Mouse (Mus musculus) ES-Bruce4 (cell line): Measurements from ENCODE around the gene Abcd3. TPM values are rescaled to one million over a fixed set of nuclear protein-coding genes. Genes with fewer than 3 reads are reported as not detected.

ENCODE experiments used
- H3K27ac ChIP-seq: 2 replicates; pipeline ENCODE4 v1.5.1; 2012; ENCODE audit warnings: low read length, inconsistent platforms; ENCODE audit not compliant: insufficient read depth
- H3K27me3 ChIP-seq: 2 replicates; pipeline ENCODE4 v1.6.1; 2012; ENCODE audit warnings: mild to moderate bottlenecking, low read length, inconsistent platforms; ENCODE audit not compliant: control insufficient read depth, poor library complexity, insufficient read depth, severe bottlenecking
- H3K36me3 ChIP-seq: 2 replicates; pipeline ENCODE4 v1.6.1; 2012; ENCODE audit warnings: inconsistent platforms, mild to moderate bottlenecking, low read length, moderate library complexity; ENCODE audit not compliant: control insufficient read depth, poor library complexity, insufficient read depth, severe bottlenecking
- H3K4me1 ChIP-seq: one replicate; pipeline ENCODE4 v1.8.1; 2011; ENCODE audit warnings: low read length; ENCODE audit not compliant: control insufficient read depth, insufficient read depth
- H3K4me3 ChIP-seq: 2 replicates; pipeline ENCODE4 v1.5.1; 2011; ENCODE audit warnings: low read depth, mild to moderate bottlenecking, low read length
- H3K9ac ChIP-seq: 2 replicates; pipeline ENCODE4 v1.6.1; 2012; ENCODE audit warnings: low read depth, mild to moderate bottlenecking, inconsistent platforms; ENCODE audit not compliant: poor library complexity, severe bottlenecking
- H3K9me3 ChIP-seq: replicated peaks from 2 replicates; pipeline ENCODE4 v1.6.1; 2012; ENCODE audit warnings: mild to moderate bottlenecking, low read length, inconsistent platforms; ENCODE audit not compliant: control insufficient read depth, poor library complexity, insufficient read depth, severe bottlenecking
- CTCF ChIP-seq: IDR thresholded peaks from one replicate; pipeline ENCODE4 v1.8.1; 2011; ENCODE audit warnings: low read depth, low read length
- EP300 ChIP-seq: IDR thresholded peaks from 2 replicates; pipeline ENCODE4 v1.6.1; 2011; ENCODE audit warnings: low read depth, low read length; ENCODE audit not compliant: insufficient read depth
- POLR2A ChIP-seq: IDR thresholded peaks from one replicate; pipeline ENCODE4 v1.8.1; 2011; ENCODE audit warnings: low read length; ENCODE audit not compliant: insufficient read depth
- polyA plus RNA-seq: library from polyadenylated mRNA; stranded (reverse); fragments of >200 nt; gene quantifications from 2 replicates; pipeline ENCODE4 v1.2.4, GENCODE M21; 2011; ENCODE audit warnings: low read depth; ENCODE audit not compliant: missing spikeins, insufficient read depth, insufficient read length

The Abcd3 gene
- polyA plus RNA-seq, 1 experiment, result 33.1 TPM

DNA sequence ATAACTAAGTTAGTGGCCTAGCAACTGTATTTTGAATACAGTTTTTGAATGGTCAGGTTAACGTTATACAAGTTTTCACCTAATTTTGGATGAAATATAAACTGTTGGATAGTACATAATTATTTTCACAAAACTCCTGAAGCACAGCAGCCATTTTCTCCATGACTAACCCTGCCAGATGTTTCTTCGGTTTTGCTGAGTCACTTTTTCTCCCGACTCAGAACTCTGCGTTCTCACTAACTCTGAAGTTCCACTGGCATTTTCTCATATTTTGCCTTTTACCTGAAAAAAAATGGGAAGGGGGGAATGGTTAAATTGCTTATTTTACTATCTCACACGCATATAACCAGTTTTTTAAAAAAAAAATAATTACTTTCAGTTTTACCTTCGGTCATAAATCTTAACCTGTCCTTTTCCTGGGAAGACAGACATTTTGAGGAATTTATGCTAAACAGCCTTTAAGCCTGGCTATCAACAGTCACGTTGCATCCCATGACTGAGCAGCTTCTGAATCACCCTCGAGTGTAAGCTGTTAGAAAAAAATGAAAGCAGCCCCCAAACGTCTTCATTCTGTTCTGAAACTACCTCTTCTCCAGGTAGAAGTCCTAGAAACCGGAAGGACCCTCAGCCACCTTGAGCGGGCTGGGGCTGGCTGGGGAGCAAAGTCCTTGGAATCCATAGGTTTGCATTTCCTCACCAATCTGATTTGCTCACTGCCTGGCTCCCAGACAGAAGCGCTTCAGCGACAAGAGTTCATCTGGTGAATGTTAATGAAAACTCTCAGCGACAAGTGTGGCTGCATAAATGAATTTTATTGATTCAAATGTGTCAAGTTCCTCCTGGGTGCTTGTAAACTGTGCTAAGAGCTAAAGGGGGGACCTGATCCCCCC is 94.1 kb downstream of the Abcd3 start:
- Histone ChIP-seq H3K9ac (no peak overlapping the region), H3K27me3 (no peaks in the 10 kb centered on the region; the same call in 1 of the 2 replicates), H3K27ac (no peak overlapping the region), H3K36me3 (no peaks in the 10 kb centered on the region), H3K4me1 (no peaks in the 10 kb centered on the region), H3K4me3 (no peak overlapping the region), H3K9me3 (no peaks in the 10 kb centered on the region)
- no peak for TF ChIP-seq POLR2A
- TF ChIP-seq EP300, result no peak
- no peak for TF ChIP-seq CTCF

- Histone ChIP-seq H3K9me3 (no peaks in the 10 kb centered on the region), H3K27me3 (no peaks in the 10 kb centered on the region; the same call in 1 of the 2 replicates), H3K4me3 (no peak overlapping the region), H3K4me1 (no peaks in the 10 kb centered on the region), H3K36me3 (no peaks in the 10 kb centered on the region), H3K27ac (no peak overlapping the region), H3K9ac (no peak overlapping the region)
- TF ChIP-seq EP300, result no peak
- TF ChIP-seq CTCF, result no peak
- no peak for TF ChIP-seq POLR2A
These were observed 95.4 kb downstream of the Abcd3 start for GRCm38 (mm10) chr3:121719701-121720100.

- Histone ChIP-seq H3K4me3 (no peak overlapping the region), H3K27me3 (no peaks in the 10 kb centered on the region; the same call in 1 of the 2 replicates), H3K4me1 (no peaks in the 10 kb centered on the region), H3K9me3 (no peaks in the 10 kb centered on the region), H3K36me3 (no peaks in the 10 kb centered on the region), H3K27ac (no peak overlapping the region), H3K9ac (no peak overlapping the region)
- TF ChIP-seq CTCF (no peak), EP300 (no peak), POLR2A (no peak)
These were observed 96.4 kb downstream of the Abcd3 start for GRCm38 (mm10) chr3:121718679-121719078.

GRCm38 (mm10) chr3:121716480-121716879 is 98.6 kb downstream of the Abcd3 start:
- Histone ChIP-seq H3K36me3 (no peaks in the 10 kb centered on the region), H3K27ac (no peak overlapping the region), H3K4me1 (no peaks in the 10 kb centered on the region), H3K9ac (no peak overlapping the region), H3K4me3 (no peak overlapping the region), H3K9me3 (no peaks in the 10 kb centered on the region), H3K27me3 (no peaks in the 10 kb centered on the region)
- no peak for TF ChIP-seq POLR2A
- no peak for TF ChIP-seq CTCF
- no peak for TF ChIP-seq EP300

DNA sequence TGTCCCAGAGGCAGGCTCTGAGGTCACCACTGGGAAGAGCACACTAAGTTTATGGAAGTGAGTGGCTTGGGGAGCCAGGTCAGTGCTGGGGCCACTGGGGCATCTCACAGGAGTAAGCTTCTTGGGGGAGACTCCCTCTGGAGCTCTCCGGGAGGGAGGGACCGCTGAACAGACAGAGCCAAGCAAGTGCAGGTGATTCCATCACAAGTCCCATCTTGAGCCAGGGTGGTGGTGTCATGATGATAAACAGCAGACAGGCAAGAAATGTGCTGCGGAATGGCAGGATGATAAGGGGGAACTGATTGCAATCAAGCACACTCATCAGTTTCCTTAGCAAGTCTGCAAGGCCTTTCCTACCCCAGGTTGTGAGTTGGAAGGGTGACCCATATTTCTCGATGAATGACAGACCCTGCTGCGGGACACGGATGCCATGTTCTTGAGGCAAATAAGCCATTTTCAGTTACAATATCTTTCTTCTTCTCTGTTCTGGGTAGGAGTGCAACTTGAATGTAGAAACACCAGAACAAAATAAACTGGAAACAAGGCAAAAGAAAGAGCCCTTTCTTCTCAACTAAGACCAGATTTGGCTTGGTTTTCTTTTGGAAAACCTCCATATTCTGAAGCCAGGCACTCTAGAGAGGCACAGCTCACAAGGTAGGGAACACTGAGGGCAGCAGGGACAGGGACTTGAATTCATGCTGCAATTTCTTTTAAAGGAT is 99.2 kb downstream of the Abcd3 start:
- Histone ChIP-seq H3K9ac (no peak overlapping the region), H3K36me3 (no peaks in the 10 kb centered on the region), H3K4me1 (no peaks in the 10 kb centered on the region), H3K4me3 (no peak overlapping the region), H3K27me3 (no peaks in the 10 kb centered on the region), H3K27ac (no peak overlapping the region), H3K9me3 (no peaks in the 10 kb centered on the region)
- TF ChIP-seq POLR2A, result no peak
- no peak for TF ChIP-seq CTCF
- no peak for TF ChIP-seq EP300

GRCm38 (mm10) chr3:121715336-121715735 is 99.8 kb downstream of the Abcd3 start:
- H3K36me3 ChIP-seq, result no peaks in the 10 kb centered on the region
- no peaks in the 10 kb centered on the region for H3K27me3 ChIP-seq
- H3K9ac ChIP-seq, result no peak overlapping the region
- H3K27ac ChIP-seq, result no peak overlapping the region
- H3K9me3 ChIP-seq, result no peaks in the 10 kb centered on the region
- TF ChIP-seq EP300 (no peak), POLR2A (no peak), CTCF (no peak)
- H3K4me1 ChIP-seq, result no peaks in the 10 kb centered on the region
- no peak overlapping the region for H3K4me3 ChIP-seq
